Mouse (Mus musculus) forebrain, embryonic 11.5 days (tissue): ENCODE data around the gene Cdk2ap1. TPM values are rescaled to one million over a fixed set of nuclear protein-coding genes. Genes with fewer than 3 reads are reported as not detected.
"Not testable (repeated sequence)": the region's sequence is repeated elsewhere in the genome, so short reads cannot be mapped to it uniquely, and the experiment has no call there.

Experiments used
- ATAC-seq: fragments of 200-750 bp; cut with Nextera tagmentation; replicated peaks from 2 replicates; pipeline ENCODE4 v1.8.0; 2017; ENCODE audit warnings: moderate TSS enrichment; ENCODE audit not compliant: low FRiP score
- DNase-seq: peaks from one replicate; pipeline ENCODE4 v3.0.0-alpha.2; 2017; ENCODE audit warnings: low spot score
- H3K27ac ChIP-seq: fragments of 300-500 bp; sonication (generic); 2 replicates; pipeline ENCODE4 v1.5.1; 2014; ENCODE audit warnings: low read depth, low read length
- H3K27me3 ChIP-seq: fragments of 300-500 bp; sonication (generic); 2 replicates; pipeline ENCODE4 v1.6.1; 2014; ENCODE audit warnings: mild to moderate bottlenecking, low read length, mixed read lengths; ENCODE audit not compliant: control insufficient read depth, insufficient read depth
- H3K36me3 ChIP-seq: fragments of 300-500 bp; sonication (generic); 2 replicates; pipeline ENCODE4 v1.6.1; 2014; ENCODE audit warnings: mild to moderate bottlenecking, low read length, moderate library complexity, mixed read lengths; ENCODE audit not compliant: control insufficient read depth, insufficient read depth
- H3K4me1 ChIP-seq: fragments of 300-500 bp; sonication (generic); replicated peaks from 2 replicates; pipeline ENCODE4 v1.6.1; 2014; ENCODE audit warnings: low read length, mixed read lengths; ENCODE audit not compliant: control insufficient read depth, insufficient read depth
- H3K4me2 ChIP-seq: fragments of 300-500 bp; sonication (generic); 2 replicates; pipeline ENCODE4 v1.6.1; 2014; ENCODE audit warnings: low read depth, mild to moderate bottlenecking, low read length, moderate library complexity, mixed read lengths; ENCODE audit not compliant: severe bottlenecking
- H3K4me3 ChIP-seq: fragments of 300-500 bp; sonication (generic); 2 replicates; pipeline ENCODE4 v1.5.1; 2014; ENCODE audit warnings: low read depth, low read length
- H3K9ac ChIP-seq: fragments of 300-500 bp; sonication (generic); 2 replicates; pipeline ENCODE4 v1.6.1; 2014; ENCODE audit warnings: low read length
- H3K9me3 ChIP-seq: fragments of 300-500 bp; sonication (generic); 2 replicates; pipeline ENCODE4 v1.6.1; 2016; ENCODE audit warnings: low read length, mixed read lengths; ENCODE audit not compliant: control insufficient read depth
- WGBS: fragments of 180-500 bp; shearing (Covaris S2); extraction: QIAGEN DNeasy Blood & Tissue Kit; methylation state at CpG from one replicate; pipeline ENCODE4 v1.1.7; 2014; 5-methylcytosine and 5-hydroxymethylcytosine counted together
- polyA plus RNA-seq: library from polyadenylated mRNA; unstranded; fragments of >200 nt; fragmentation: Nextera tagmentation; extraction: Ambion mirVana; gene quantifications from 2 replicates; pipeline ENCODE4 v1.2.1, GENCODE M21; 2014

Cdk2ap1 gene
- polyA plus RNA-seq, 1 experiment from 2014 or later = 310 TPM

- not testable (repeated sequence) for H3K9ac ChIP-seq, H3K27ac ChIP-seq, H3K9me3 ChIP-seq, H3K4me2 ChIP-seq, H3K4me1 ChIP-seq, H3K27me3 ChIP-seq, DNase-seq, H3K4me3 ChIP-seq
- ATAC-seq = 0 out of 2 replicates have a peak, but pooled peaks have one; percentile 44
- WGBS = 71% methylated on average over 6 of the region's 6 CpGs
- H3K36me3 ChIP-seq = peaks cover 11% of the 10 kb centered on the region
Measured at GRCm38 (mm10) chr5:124341753-124342339, 21.0 kb downstream of the Cdk2ap1 start.

DNA sequence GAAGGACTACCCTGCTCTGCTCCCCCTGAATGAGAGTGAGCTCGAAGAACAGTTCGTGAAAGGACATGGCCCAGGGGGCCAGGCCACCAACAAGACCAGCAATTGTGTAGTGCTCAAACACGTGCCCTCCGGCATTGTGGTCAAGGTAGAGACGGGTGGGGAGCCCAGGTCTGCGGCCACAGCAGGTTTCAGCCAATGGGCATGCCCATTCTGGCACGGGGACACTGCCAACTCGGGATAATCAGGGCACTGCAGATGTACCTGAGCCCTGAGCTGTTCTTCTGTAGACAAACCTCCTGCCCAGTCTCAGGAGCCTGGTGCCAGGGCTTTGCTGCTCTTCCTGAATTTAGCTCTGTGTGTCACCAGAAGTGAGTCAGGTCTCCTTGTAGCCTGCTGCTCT is 24.1 kb downstream of the Cdk2ap1 start:
- Histone ChIP-seq H3K4me1 (no peaks in the 10 kb centered on the region), H3K9me3 (no peaks in the 10 kb centered on the region), H3K4me2 (no peak overlapping the region), H3K27ac (no peak overlapping the region), H3K27me3 (no peaks in the 10 kb centered on the region), H3K9ac (no peak overlapping the region), H3K36me3 (no peaks in the 10 kb centered on the region), H3K4me3 (no peak overlapping the region)
- WGBS = 92% methylated on average over 8 of the region's 8 CpGs
- DNase-seq = no peak
- ATAC-seq = no peak

DNA sequence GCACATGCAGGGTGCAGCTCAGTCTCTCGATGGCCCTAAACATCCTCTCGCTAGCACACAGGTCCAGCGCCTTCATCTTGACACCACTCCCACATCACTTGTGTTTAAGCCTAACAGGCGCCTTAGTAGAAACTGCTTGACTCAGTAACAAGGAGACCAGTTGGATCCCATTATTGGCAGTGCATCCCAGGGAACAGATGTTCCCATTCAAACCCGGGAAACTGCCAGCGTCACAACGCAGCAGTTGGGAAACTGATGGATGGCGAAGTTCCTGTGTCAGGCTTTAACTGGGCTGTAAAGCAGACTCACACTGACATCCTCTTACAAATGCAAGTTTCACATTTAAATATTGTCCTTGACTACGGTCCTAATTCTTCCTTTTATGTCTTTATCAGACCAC is 25.0 kb downstream of the Cdk2ap1 start:
- no peak for ATAC-seq

DNA sequence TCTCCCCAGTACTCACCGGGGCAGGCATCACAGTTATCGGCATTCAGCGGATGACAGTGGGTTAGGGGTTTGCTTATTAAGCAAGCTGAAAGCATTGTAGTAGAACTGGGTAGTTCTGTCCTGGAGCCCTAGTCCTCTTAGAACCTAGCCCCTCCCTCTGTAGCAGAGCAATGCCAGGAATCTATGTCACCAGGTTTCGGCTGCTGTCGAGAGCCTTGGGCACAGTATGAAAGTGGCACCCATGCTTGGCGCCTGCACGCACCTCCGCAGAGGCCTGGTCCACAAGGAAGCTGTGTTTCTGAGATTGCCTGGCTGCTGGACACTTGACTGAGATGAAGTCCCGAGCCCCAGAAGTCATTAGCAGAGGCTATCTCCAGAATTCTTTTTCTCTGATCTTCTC is 25.8 kb downstream of the Cdk2ap1 start:
- no peak overlapping the region for H3K9ac ChIP-seq
- no peak for DNase-seq
- no peak overlapping the region for H3K27ac ChIP-seq
- H3K9me3 ChIP-seq = no peaks in the 10 kb centered on the region
- no peak overlapping the region for H3K4me3 ChIP-seq
- H3K4me2 ChIP-seq = no peak overlapping the region
- no peaks in the 10 kb centered on the region for H3K27me3 ChIP-seq
- no peak for ATAC-seq
- no peaks in the 10 kb centered on the region for H3K4me1 ChIP-seq
- WGBS = 95% methylated on average over 9 of the region's 9 CpGs
- no peaks in the 10 kb centered on the region for H3K36me3 ChIP-seq

More for the DNA sequence above, 25.0 kb downstream of the Cdk2ap1 start:
- DNase-seq = no peak
- Histone ChIP-seq H3K27ac (no peak overlapping the region), H3K27me3 (no peaks in the 10 kb centered on the region), H3K9ac (no peak overlapping the region), H3K4me3 (no peak overlapping the region), H3K36me3 (no peaks in the 10 kb centered on the region), H3K9me3 (no peaks in the 10 kb centered on the region), H3K4me2 (no peak overlapping the region), H3K4me1 (no peaks in the 10 kb centered on the region)
- 74% methylated on average over 9 of the region's 9 CpGs for WGBS

GRCm38 (mm10) chr5:124334392-124334791 is 28.5 kb downstream of the Cdk2ap1 start:
- H3K4me3 ChIP-seq = no peak overlapping the region
- 56% methylated on average over 6 of the region's 6 CpGs for WGBS
- no peak overlapping the region for H3K4me2 ChIP-seq
- H3K27ac ChIP-seq = peak overlapping the region; percentile 31; the same call in 1 of the 2 replicates
- H3K27me3 ChIP-seq = no peaks in the 10 kb centered on the region
- no peak for DNase-seq
- no peak overlapping the region for H3K9ac ChIP-seq
- H3K4me1 ChIP-seq = no peaks in the 10 kb centered on the region
- no peaks in the 10 kb centered on the region for H3K36me3 ChIP-seq
- no peaks in the 10 kb centered on the region for H3K9me3 ChIP-seq
- ATAC-seq = peak; percentile 73

DNA sequence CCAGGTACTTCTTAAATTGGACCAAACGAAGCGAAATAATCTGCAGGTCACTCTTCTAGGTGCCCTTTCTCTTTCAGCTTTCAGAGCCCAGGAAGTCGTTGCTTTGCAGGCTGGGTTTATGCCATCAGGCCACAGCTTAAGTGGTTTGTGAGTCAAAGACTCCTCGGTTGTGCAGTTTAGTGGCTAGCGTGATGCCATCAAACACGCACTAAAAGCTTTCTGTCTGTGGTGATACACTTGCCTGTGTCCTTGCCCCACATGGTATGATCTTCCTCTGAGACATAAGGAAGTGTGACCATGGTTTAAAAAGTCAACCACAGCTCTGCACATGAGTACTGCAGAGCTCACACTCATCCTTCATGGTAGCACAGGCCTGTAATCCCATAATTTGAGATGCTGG is 32.8 kb downstream of the Cdk2ap1 start:
- Histone ChIP-seq H3K4me3 (no peak overlapping the region), H3K4me2 (no peak overlapping the region), H3K9ac (no peak overlapping the region), H3K4me1 (peaks cover 11% of the 10 kb centered on the region), H3K27ac (no peak overlapping the region), H3K27me3 (no peaks in the 10 kb centered on the region), H3K36me3 (no peaks in the 10 kb centered on the region), H3K9me3 (no peaks in the 10 kb centered on the region)
- no peak for DNase-seq
- no peak for ATAC-seq
- WGBS = 83% methylated on average over 6 of the region's 6 CpGs

GRCm38 (mm10) chr5:124327510-124328364 is 35.1 kb downstream of the Cdk2ap1 start, which contains the start of the genes Mphosph9 and 2810006K23Rik:
TSS of gene Mphosph9 (minus strand) at chr5:124327972.
TSS of gene 2810006K23Rik (plus strand) at chr5:124328089.
- WGBS = under 1% methylated on average over 72 of the region's 72 CpGs
- peak; percentile 100 for DNase-seq
- Histone ChIP-seq H3K36me3 (no peaks in the 10 kb centered on the region; the same call in none of the 2 replicates), H3K9me3 (no peaks in the 10 kb centered on the region), H3K27ac (peak within 1 kb of the TSS; percentile 86), H3K4me1 (peaks cover 11% of the 10 kb centered on the region), H3K4me3 (peak within 1 kb of the TSS; percentile 54), H3K4me2 (peak within 1 kb of the TSS; percentile 82), H3K9ac (peak within 1 kb of the TSS; percentile 82), H3K27me3 (no peaks in the 10 kb centered on the region)
- ATAC-seq = peak; percentile 98

DNA sequence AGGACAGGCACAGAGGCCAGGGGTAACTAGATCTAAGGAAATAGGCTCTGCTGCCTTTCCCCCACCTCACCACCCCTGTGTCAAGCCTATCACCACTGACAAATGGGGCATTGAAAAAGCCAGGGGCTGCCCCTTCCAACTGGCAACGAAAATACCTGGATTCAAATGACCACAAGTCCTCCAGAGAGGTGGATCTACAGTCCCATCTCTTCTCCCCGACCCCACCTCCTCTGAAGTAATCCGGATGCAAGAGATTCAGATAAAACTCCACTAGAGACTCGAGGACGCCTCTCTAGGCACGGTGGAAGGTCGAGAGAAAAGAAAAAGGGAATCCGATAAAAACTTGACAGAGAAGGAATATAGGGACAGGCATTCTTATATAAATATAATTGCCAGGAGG is 36.1 kb downstream of the Cdk2ap1 start:
- Histone ChIP-seq H3K4me3 (peak overlapping the region; percentile 54), H3K4me2 (peak overlapping the region; percentile 82), H3K27ac (peak overlapping the region; percentile 86; the same call in 1 of the 2 replicates), H3K9ac (peak overlapping the region; percentile 82), H3K36me3 (no peaks in the 10 kb centered on the region; the same call in none of the 2 replicates), H3K9me3 (no peaks in the 10 kb centered on the region), H3K27me3 (no peaks in the 10 kb centered on the region), H3K4me1 (peaks cover 11% of the 10 kb centered on the region)
- DNase-seq = no peak
- ATAC-seq = no peak
- 2% methylated on average over 8 of the region's 8 CpGs for WGBS
